Mouse (Mus musculus): ENCODE measurements around the gene Abi1. TPM values are rescaled to one million over a fixed set of nuclear protein-coding genes. Genes with fewer than 3 reads are reported as not detected.

The Abi1 gene
- polyA plus RNA-seq, 1 experiment from 2014 or later, result 51.8 TPM

DNA sequence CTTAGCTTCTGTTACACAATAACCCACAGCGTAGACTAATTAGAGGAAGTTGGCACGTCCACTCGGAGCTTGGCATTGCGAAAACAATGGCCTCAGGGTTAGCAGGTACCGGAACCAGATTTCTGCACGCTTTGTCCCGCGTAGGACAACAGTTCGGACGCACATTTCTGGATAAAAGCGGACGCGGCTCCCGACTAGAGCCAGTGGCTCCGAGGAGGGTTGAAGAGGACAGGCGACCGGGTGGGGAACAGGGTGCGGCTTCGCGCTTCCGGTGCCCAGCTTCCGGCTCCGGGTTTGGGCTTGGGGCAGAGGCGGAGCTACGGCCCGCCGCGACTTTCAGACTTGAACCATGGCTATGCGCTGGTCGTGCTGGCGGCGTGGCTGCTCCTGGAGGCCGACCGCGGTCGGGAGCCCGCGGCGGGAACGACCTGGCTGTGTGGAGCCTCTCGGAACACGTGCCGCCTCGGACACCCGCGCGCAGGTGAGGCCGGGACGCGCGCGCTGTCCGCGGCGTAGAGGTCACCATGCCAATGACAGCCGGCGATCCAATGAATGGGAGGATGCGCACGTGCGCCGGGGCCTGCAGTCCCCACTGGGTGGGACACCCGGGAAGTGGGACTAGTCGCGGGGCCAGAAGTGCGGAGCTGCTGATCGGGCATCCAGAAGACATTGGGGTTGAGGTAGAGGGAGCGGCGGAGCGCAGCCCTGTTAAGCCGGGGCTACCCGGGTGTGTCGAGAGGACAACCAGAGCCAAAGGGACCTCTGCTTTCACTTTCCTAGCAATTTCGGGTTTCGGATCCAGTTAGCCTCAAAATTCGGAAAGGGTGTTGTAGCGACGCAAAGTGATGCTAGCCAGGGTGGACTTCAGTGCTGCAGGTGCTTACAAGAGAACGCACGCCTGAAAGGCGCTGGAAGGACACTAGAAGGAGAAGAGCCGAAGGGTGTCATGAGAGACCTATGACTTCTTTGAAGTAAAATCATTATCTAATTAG lies 144.5 kb downstream of the Abi1 start, which contains the start of gene Pdss1:
Pdss1 (plus strand) TSS at position 241 of the 992 bp plus-strand sequence.
- H3K27ac ChIP-seq (replicated peaks), result peak within 1 kb of the TSS; percentile 84
- WGBS, result under 1% methylated on average over 81 of the region's 81 CpGs
- peak within 1 kb of the TSS; percentile 78 for H3K4me2 ChIP-seq (replicated peaks)
- H3K4me3 ChIP-seq (replicated peaks), result peak within 1 kb of the TSS; percentile 83
- no peaks in the 10 kb centered on the region for H3K36me3 ChIP-seq
- H3K9me3 ChIP-seq (replicated peaks), result no peaks in the 10 kb centered on the region
- no peaks in the 10 kb centered on the region for H3K27me3 ChIP-seq
- ATAC-seq (ENCODE audit: insufficient number of reproducible peaks, low FRiP score, low TSS enrichment, low read depth), result peak; percentile 97
- H3K9ac ChIP-seq, result peak within 1 kb of the TSS; percentile 61
- no peaks in the 10 kb centered on the region; the same call in 1 of the 2 replicates for H3K4me1 ChIP-seq

DNA sequence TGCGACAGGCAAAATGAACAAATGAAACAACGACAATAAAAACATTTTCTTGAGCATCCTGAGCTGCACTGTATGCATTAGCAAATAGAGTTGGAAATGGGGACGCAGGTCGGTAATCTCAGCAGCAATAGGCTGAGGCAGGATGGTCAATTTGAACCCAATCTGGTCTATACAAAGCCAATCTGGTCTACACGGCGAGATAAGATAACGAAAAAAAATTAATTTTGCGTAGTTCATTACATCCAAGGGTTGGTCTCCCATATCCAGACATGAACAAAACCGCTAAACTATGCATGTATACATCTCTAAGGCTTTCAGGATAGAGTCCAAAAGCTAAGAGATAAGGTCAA lies 145.1 kb downstream of the Abi1 start:
- peak overlapping the region; percentile 84 for H3K27ac ChIP-seq (replicated peaks)
- no peaks in the 10 kb centered on the region; the same call in 1 of the 2 replicates for H3K4me1 ChIP-seq
- 0 out of 2 replicates have a peak, but pooled peaks have one; percentile 30 for ATAC-seq (ENCODE audit: insufficient number of reproducible peaks, low FRiP score, low TSS enrichment, low read depth)
- H3K36me3 ChIP-seq, result no peaks in the 10 kb centered on the region
- WGBS, result 18% methylated on average over 9 of the region's 9 CpGs
- peak overlapping the region; percentile 78 for H3K4me2 ChIP-seq (replicated peaks)
- peak overlapping the region; percentile 61 for H3K9ac ChIP-seq
- no peaks in the 10 kb centered on the region for H3K27me3 ChIP-seq
- H3K4me3 ChIP-seq (replicated peaks), result peak overlapping the region; percentile 83
- no peaks in the 10 kb centered on the region for H3K9me3 ChIP-seq (replicated peaks)

Other genes starting within 250 kb of the Abi1 start
- 15.8 and 17.2 TPM in 2 replicates for gene Pdss1, start 144.7 kb downstream of the Abi1 start, polyA plus RNA-seq (2015; fragmentation: Nextera tagmentation; extraction: Ambion mirVana)
- gene Acbd5, start 27.9 kb upstream of the Abi1 start, polyA plus RNA-seq (2015; fragmentation: Nextera tagmentation; extraction: Ambion mirVana), result 33.1 and 35.7 TPM in 2 replicates
- gene Mastl, start 115.8 kb upstream of the Abi1 start, polyA plus RNA-seq (2015; fragmentation: Nextera tagmentation; extraction: Ambion mirVana), result 7.8 and 8.5 TPM in 2 replicates
- 70.1 and 73.8 TPM in 2 replicates for gene Yme1l1, start 116.1 kb upstream of the Abi1 start, polyA plus RNA-seq (2015; fragmentation: Nextera tagmentation; extraction: Ambion mirVana)
- gene 4931423N10Rik, start 167.2 kb upstream of the Abi1 start, polyA plus RNA-seq (2015; fragmentation: Nextera tagmentation; extraction: Ambion mirVana), result not detected in 2 replicates